Mouse (Mus musculus): ENCODE measurements around the gene Btbd2. TPM values are rescaled to one million over a fixed set of nuclear protein-coding genes. Genes with fewer than 3 reads are reported as not detected.
A peak's percentile ranks its signal among the peaks of the same experiment; 100 is the strongest.
"Not testable (repeated sequence)": the region's sequence is repeated elsewhere in the genome, so short reads cannot be mapped to it uniquely, and the experiment has no call there.

Btbd2 gene
- polyA plus RNA-seq, 1 experiment from 2014 or later = 77.8 TPM

DNA sequence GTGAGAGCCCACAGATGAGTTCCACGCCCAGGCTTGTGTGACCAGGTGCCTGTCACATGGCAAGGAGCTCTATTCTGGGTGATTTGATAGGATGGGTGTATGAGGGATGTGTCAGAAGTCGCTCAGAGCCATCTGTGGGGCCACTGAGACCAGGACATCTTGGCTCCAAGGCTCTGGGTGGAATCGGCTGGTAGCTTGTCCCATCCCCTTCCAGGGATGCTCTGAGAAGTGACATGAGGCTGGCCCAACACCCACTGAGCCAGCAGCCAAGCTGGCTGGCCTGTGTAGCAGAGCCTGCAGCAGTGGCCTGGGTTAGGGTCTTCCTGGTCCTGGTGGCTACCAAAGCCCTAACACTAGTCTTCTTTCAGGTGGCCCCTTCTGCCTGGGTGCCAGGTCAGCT lies 48.4 kb downstream of the Btbd2 start:
- H3K9ac ChIP-seq = peak overlapping the region; percentile 10; the same call in 1 of the 2 replicates
- no peak overlapping the region for H3K27ac ChIP-seq
- no peak for ATAC-seq (ENCODE audit: low FRiP score, low read depth)
- H3K9me3 ChIP-seq = no peaks in the 10 kb centered on the region
- peaks cover 74% of the 10 kb centered on the region for H3K36me3 ChIP-seq
- no peak overlapping the region for H3K4me2 ChIP-seq (replicated peaks)
- no peak overlapping the region for H3K4me3 ChIP-seq
- H3K4me1 ChIP-seq = peaks cover 12% of the 10 kb centered on the region
- WGBS = 93% methylated on average over 3 of the region's 3 CpGs
- H3K27me3 ChIP-seq = no peaks in the 10 kb centered on the region

DNA sequence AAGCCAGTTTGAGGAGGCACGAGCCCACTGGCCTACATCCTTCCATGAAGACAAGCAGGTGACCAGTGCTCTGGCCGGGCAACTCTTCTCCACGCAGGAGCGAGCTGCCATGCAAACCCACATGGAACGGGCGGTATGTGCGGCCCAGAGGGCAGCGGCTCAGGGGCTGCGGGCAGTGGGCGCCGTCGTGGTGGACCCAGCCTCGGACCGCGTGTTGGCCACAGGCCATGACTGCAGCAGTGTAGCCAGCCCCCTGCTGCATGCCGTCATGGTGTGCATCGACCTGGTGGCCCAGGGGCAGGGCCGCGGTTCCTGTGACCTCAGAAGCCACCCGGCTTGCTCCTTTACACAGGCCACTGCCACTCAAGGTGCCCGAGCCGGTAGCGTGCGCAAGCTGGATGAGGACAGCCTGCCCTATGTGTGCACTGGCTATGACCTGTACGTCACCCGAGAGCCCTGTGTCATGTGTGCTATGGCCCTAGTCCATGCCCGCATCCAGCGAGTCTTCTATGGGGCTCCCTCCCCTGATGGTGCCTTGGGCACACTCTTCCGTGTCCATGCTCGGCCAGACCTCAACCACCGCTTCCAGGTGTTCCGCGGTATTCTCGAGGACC lies 50.0 kb downstream of the Btbd2 start:
- WGBS = 96% methylated on average over 34 of the region's 34 CpGs
- Histone ChIP-seq H3K4me3 (no peak overlapping the region), H3K27ac (no peak overlapping the region), H3K4me1 (peaks cover 18% of the 10 kb centered on the region), H3K4me2 (replicated peaks) (no peak overlapping the region), H3K27me3 (no peaks in the 10 kb centered on the region), H3K9ac (no peak overlapping the region), H3K36me3 (peaks cover 60% of the 10 kb centered on the region), H3K9me3 (no peaks in the 10 kb centered on the region)
- ATAC-seq (ENCODE audit: low FRiP score, low read depth) = no peak

DNA sequence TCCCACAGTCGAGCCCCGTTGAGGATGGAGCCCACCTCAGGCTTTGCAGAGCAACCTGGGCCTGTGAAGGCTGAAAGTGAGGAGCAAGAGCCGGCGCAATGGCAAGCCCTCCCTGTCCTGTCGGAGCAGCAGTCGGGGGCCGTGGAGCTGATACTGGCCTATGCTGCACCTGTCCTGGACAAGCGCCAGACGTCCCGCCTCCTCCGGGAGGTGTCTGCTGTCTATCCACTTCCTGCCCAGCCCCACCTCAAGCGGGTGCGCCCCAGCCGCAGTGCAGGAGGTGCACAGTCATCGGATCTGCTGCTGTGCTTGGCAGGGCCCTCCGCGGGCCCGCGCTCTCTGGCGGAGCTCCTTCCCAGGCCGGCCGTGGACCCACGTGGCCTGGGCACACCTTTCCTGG lies 50.6 kb downstream of the Btbd2 start:
- Histone ChIP-seq H3K27ac (no peak overlapping the region), H3K9ac (no peak overlapping the region), H3K27me3 (no peaks in the 10 kb centered on the region), H3K4me2 (replicated peaks) (no peak overlapping the region), H3K36me3 (peaks cover 55% of the 10 kb centered on the region), H3K9me3 (no peaks in the 10 kb centered on the region), H3K4me3 (no peak overlapping the region), H3K4me1 (peaks cover 18% of the 10 kb centered on the region)
- ATAC-seq (ENCODE audit: low FRiP score, low read depth) = no peak
- WGBS = 92% methylated on average over 23 of the region's 23 CpGs

DNA sequence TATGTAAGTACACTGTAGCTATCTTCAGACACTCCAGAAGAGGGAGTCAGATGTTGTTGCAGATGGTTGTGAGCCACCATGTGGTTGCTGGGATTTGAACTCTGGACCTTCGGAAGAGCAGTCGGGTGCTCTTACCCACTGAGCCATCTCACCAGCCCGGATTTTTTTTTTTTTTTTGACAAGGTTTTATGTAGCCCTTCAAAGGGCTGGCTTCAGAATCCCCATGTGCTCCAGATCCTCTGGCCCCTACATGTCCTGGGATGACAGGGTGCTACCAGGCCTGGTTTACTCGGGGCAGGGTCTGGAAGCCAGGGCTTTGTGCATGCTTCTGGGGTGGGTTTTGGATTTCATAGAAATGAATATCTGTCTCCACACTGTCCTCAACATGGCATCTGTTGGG lies 51.1 kb downstream of the Btbd2 start, which contains the start of gene Gm49322:
Gene Gm49322 (plus strand): TSS at position 301 of the 400 bp plus-strand sequence.
- not testable (repeated sequence) for H3K27me3 ChIP-seq; H3K9me3 ChIP-seq; H3K27ac ChIP-seq; H3K4me3 ChIP-seq; H3K4me2 ChIP-seq (replicated peaks); H3K9ac ChIP-seq; ATAC-seq (ENCODE audit: low FRiP score, low read depth)
- peaks cover 50% of the 10 kb centered on the region for H3K36me3 ChIP-seq
- WGBS = 88% methylated on average over 4 of the region's 4 CpGs
- peaks cover 18% of the 10 kb centered on the region for H3K4me1 ChIP-seq

DNA sequence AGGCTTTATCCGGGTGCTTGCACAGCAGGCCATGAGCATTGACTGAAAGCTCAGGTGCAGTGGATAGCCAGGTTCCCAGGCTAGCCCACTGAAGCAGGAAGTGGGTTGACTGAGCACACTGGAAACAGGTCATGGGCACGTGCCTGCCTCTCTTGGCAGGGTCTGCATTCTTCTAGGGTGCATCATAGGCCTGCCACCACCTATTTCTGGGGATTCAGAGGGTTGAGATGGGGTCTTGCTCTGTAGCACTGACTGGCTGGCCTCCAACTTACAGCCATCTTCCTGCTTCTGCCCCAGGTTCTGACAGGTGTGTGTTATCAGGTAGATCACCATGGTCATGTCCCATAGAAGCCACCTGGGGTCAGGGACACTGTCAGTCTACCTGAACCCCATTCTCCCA lies 51.9 kb downstream of the Btbd2 start:
- WGBS = 81% methylated on average over 2 of the region's 2 CpGs

DNA sequence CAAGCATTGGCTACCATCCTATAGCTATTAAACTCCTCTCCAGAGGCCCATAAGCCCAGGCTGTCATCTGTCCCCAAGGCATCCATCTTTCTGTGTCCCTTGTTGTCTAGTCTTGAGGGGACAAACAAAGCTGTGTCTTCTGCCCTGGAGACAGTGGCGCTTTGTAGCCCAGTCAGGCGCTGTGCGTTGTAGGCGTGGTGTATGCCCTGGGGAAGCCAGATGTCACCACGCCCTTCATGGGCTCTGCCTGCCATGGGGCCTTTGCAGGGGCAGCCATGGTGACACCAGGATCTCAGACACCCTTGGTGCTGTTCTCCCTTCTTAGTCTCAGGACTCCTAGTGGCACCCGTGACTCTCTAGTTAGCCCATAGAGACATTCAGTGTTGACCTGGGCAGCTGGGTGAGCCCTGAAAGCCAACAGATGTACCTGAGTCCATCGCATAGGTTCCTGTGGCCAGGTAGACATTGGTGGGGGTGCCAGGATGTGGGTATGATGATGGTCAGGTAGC lies 52.8 kb downstream of the Btbd2 start:
- Histone ChIP-seq H3K9ac (peak overlapping the region; percentile 77), H3K36me3 (peaks cover 34% of the 10 kb centered on the region), H3K27ac (no peak overlapping the region), H3K4me1 (peaks cover 18% of the 10 kb centered on the region), H3K9me3 (no peaks in the 10 kb centered on the region), H3K4me2 (replicated peaks) (peak overlapping the region; percentile 96), H3K4me3 (peak overlapping the region; percentile 71), H3K27me3 (no peaks in the 10 kb centered on the region)
- ATAC-seq (ENCODE audit: low FRiP score, low read depth) = no peak
- 93% methylated on average over 7 of the region's 7 CpGs for WGBS

More for the DNA sequence above, 51.9 kb downstream of the Btbd2 start:
- no peak overlapping the region for H3K9ac ChIP-seq
- H3K4me3 ChIP-seq = no peak overlapping the region
- no peaks in the 10 kb centered on the region for H3K9me3 ChIP-seq
- peaks cover 43% of the 10 kb centered on the region for H3K36me3 ChIP-seq
- no peak overlapping the region for H3K27ac ChIP-seq
- no peak for ATAC-seq (ENCODE audit: low FRiP score, low read depth)
- H3K27me3 ChIP-seq = no peaks in the 10 kb centered on the region
- H3K4me1 ChIP-seq = peaks cover 18% of the 10 kb centered on the region
- no peak overlapping the region for H3K4me2 ChIP-seq (replicated peaks)

DNA sequence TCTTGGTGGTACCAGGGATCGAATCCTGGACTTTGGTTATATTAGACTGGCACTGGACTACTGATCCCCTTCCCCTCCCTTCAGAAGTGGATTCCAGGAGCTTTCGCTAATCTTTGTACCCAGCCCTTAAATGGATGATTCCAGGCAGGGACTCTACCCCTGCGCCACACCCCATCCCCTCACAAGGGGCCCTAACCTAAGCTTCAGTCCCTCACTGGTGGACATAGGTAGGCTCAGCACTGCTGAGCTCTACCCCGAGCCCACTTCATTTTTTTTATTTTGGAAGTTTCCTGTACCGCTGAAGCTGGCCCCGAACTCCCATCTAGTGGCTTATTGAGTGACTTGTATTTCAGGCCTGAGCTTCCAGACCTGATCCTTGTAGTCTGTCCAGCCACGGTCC lies 53.5 kb downstream of the Btbd2 start:
- Histone ChIP-seq H3K4me1 (peaks cover 18% of the 10 kb centered on the region), H3K27me3 (no peaks in the 10 kb centered on the region), H3K4me3 (peak overlapping the region; percentile 71), H3K36me3 (peaks cover 27% of the 10 kb centered on the region), H3K9me3 (no peaks in the 10 kb centered on the region), H3K27ac (peak overlapping the region; percentile 55), H3K9ac (peak overlapping the region; percentile 77), H3K4me2 (replicated peaks) (peak overlapping the region; percentile 96)
- no peak for ATAC-seq (ENCODE audit: low FRiP score, low read depth)
- WGBS = 32% methylated on average over 7 of the region's 7 CpGs

DNA sequence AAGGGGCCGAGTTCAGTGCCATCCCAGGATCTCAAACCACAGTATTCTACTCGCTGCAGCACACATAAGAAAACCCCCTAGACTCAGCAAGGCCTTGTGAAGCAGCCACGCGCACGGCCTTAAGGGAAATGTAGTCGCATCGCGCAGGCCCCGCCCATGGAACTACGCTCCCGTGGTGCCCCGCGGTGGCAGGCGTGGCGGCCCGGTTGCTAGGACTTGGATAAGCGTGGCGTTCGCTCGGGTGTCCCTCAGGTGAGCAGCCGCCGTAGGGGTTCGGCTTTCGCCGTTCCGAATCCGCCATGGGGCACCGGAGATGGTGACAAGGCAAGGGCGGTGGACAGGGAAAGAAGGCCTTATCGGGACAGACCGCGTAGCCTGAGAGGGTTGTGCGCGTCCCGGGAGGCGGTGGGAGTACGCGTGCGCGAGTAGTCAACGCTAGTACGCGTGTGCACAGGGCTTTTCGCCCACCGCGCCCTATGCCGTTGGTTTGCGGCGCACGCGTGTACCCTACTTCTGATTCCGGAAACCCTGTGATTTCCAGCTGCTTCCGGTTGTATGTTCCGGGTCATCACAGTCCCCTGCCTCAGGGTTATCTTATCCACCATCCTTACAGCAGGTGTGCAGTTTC lies 54.1 kb downstream of the Btbd2 start, which contains the start of the genes Scamp4 and Adat3:
Gene Scamp4 (plus strand): TSS at position 175 of the 628 bp plus-strand sequence.
Gene Adat3 (plus strand): TSS at position 183 of the 628 bp plus-strand sequence.
- peak within 1 kb of the TSS; percentile 96 for H3K4me2 ChIP-seq (replicated peaks)
- peak; percentile 96 for ATAC-seq (ENCODE audit: low FRiP score, low read depth)
- H3K4me1 ChIP-seq = peaks cover 18% of the 10 kb centered on the region
- WGBS = under 1% methylated on average over 54 of the region's 54 CpGs
- peak within 1 kb of the TSS; percentile 71 for H3K4me3 ChIP-seq
- H3K27ac ChIP-seq = peak within 1 kb of the TSS; percentile 83
- H3K9ac ChIP-seq = peak within 1 kb of the TSS; percentile 77
- H3K9me3 ChIP-seq = no peaks in the 10 kb centered on the region
- H3K27me3 ChIP-seq = no peaks in the 10 kb centered on the region
- H3K36me3 ChIP-seq = peaks cover 21% of the 10 kb centered on the region

DNA sequence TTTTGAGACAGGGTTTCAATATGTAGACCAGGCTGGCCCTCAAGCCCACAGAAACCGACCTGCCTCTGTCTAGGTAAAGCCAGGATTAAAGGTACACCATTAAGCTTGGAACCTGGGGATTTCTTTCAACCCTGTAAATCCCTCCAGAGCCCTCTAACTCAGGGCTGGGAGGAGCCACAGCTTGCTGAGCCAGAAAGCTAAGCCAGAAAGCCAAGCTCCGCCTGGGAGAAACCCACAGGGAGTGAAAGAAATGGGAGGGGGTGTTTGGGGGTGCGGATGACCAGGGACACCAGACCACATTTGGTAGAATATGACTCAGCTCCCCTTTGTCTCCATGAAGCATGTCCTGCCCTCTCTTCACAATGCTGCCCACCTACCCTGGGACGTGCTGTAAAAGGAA lies 60.6 kb downstream of the Btbd2 start:
- 38% methylated on average over 4 of the region's 4 CpGs for WGBS
- no peak overlapping the region for H3K9ac ChIP-seq
- H3K27me3 ChIP-seq = no peaks in the 10 kb centered on the region
- no peak overlapping the region for H3K4me2 ChIP-seq (replicated peaks)
- no peaks in the 10 kb centered on the region for H3K36me3 ChIP-seq
- no peak overlapping the region for H3K4me3 ChIP-seq
- no peak overlapping the region for H3K27ac ChIP-seq
- H3K9me3 ChIP-seq = no peaks in the 10 kb centered on the region
- H3K4me1 ChIP-seq = no peaks in the 10 kb centered on the region
- ATAC-seq (ENCODE audit: low FRiP score, low read depth) = no peak

Small RNA genes lying within 50 kb of the gene (microRNA-seq; reads per million reads assigned to microRNA genes)
- not detected for gene Mir6912

Other genes starting within 250 kb of the Btbd2 start
- 153 and 157 TPM in 2 replicates for gene Tcf3, start 223.4 kb downstream of the Btbd2 start, polyA plus RNA-seq (2015; fragmentation: Nextera tagmentation; extraction: Ambion mirVana)
- not detected in 2 replicates for gene Onecut3, start 162.2 kb downstream of the Btbd2 start, polyA plus RNA-seq (2015; fragmentation: Nextera tagmentation; extraction: Ambion mirVana)
- gene Atp8b3, start 117.9 kb downstream of the Btbd2 start, polyA plus RNA-seq (2015; fragmentation: Nextera tagmentation; extraction: Ambion mirVana) = 0.29 and 0.33 TPM in 2 replicates
- 28.3 and 28.7 TPM in 2 replicates for gene Rexo1, start 95.5 kb downstream of the Btbd2 start, polyA plus RNA-seq (2015; fragmentation: Nextera tagmentation; extraction: Ambion mirVana)
- 9.3 and 10.0 TPM in 2 replicates for gene Klf16, start 79.8 kb downstream of the Btbd2 start, polyA plus RNA-seq (2015; fragmentation: Nextera tagmentation; extraction: Ambion mirVana)
- 80.9 and 83.0 TPM in 2 replicates for gene Abhd17a, start 66.7 kb downstream of the Btbd2 start, polyA plus RNA-seq (2015; fragmentation: Nextera tagmentation; extraction: Ambion mirVana)
- gene Scamp4, start 54.2 kb downstream of the Btbd2 start, polyA plus RNA-seq (2015; fragmentation: Nextera tagmentation; extraction: Ambion mirVana) = 83.9 and 92.0 TPM in 2 replicates
- 7.6 and 8.8 TPM in 2 replicates for gene Adat3, start 54.2 kb downstream of the Btbd2 start, polyA plus RNA-seq (2015; fragmentation: Nextera tagmentation; extraction: Ambion mirVana)
- 3.7 and 5.6 TPM in 2 replicates for gene Gm49322, start 51.0 kb downstream of the Btbd2 start, polyA plus RNA-seq (2015; fragmentation: Nextera tagmentation; extraction: Ambion mirVana)
- 148 and 159 TPM in 2 replicates for gene Csnk1g2, start 34.2 kb downstream of the Btbd2 start, polyA plus RNA-seq (2015; fragmentation: Nextera tagmentation; extraction: Ambion mirVana)
- gene Mknk2, start 21.0 kb upstream of the Btbd2 start, polyA plus RNA-seq (2015; fragmentation: Nextera tagmentation; extraction: Ambion mirVana) = 86.1 and 87.8 TPM in 2 replicates
- gene Mob3a, start 44.9 kb upstream of the Btbd2 start, polyA plus RNA-seq (2015; fragmentation: Nextera tagmentation; extraction: Ambion mirVana) = 55.3 and 55.7 TPM in 2 replicates
- gene Izumo4, start 45.1 kb upstream of the Btbd2 start, polyA plus RNA-seq (2015; fragmentation: Nextera tagmentation; extraction: Ambion mirVana) = 24.2 and 25.6 TPM in 2 replicates
- gene Ap3d1, start 85.2 kb upstream of the Btbd2 start, polyA plus RNA-seq (2015; fragmentation: Nextera tagmentation; extraction: Ambion mirVana) = 74.5 and 80.0 TPM in 2 replicates
- 19.2 and 20.2 TPM in 2 replicates for gene Dot1l, start 98.1 kb upstream of the Btbd2 start, polyA plus RNA-seq (2015; fragmentation: Nextera tagmentation; extraction: Ambion mirVana)
- gene Sf3a2, start 141.1 kb upstream of the Btbd2 start, polyA plus RNA-seq (2015; fragmentation: Nextera tagmentation; extraction: Ambion mirVana) = 73.0 and 77.4 TPM in 2 replicates
- gene Plekhj1, start 141.6 kb upstream of the Btbd2 start, polyA plus RNA-seq (2015; fragmentation: Nextera tagmentation; extraction: Ambion mirVana) = 127 and 128 TPM in 2 replicates
- not detected in 2 replicates for gene Amh, start 148.2 kb upstream of the Btbd2 start, polyA plus RNA-seq (2015; fragmentation: Nextera tagmentation; extraction: Ambion mirVana)
- gene Jsrp1, start 156.4 kb upstream of the Btbd2 start, polyA plus RNA-seq (2015; fragmentation: Nextera tagmentation; extraction: Ambion mirVana) = 4.5 and 5.2 TPM in 2 replicates
- 1,885 and 1,910 TPM in 2 replicates for gene Oaz1, start 169.6 kb upstream of the Btbd2 start, polyA plus RNA-seq (2015; fragmentation: Nextera tagmentation; extraction: Ambion mirVana)
- 0.92 and 1.3 TPM in 2 replicates for gene Lingo3, start 187.0 kb upstream of the Btbd2 start, polyA plus RNA-seq (2015; fragmentation: Nextera tagmentation; extraction: Ambion mirVana)
- gene Lsm7, start 198.1 kb upstream of the Btbd2 start, polyA plus RNA-seq (2015; fragmentation: Nextera tagmentation; extraction: Ambion mirVana) = 310 and 314 TPM in 2 replicates
- 49.0 and 54.1 TPM in 2 replicates for gene Sppl2b, start 198.2 kb upstream of the Btbd2 start, polyA plus RNA-seq (2015; fragmentation: Nextera tagmentation; extraction: Ambion mirVana)
- 0.06 and 0.08 TPM in 2 replicates for gene Tmprss9, start 214.8 kb upstream of the Btbd2 start, polyA plus RNA-seq (2015; fragmentation: Nextera tagmentation; extraction: Ambion mirVana)
- 306 and 335 TPM in 2 replicates for gene Timm13, start 243.9 kb upstream of the Btbd2 start, polyA plus RNA-seq (2015; fragmentation: Nextera tagmentation; extraction: Ambion mirVana)